Mouse (Mus musculus) embryonic facial prominence, embryonic 11.5 days (tissue): Measurements from ENCODE around the gene Cacna1h. TPM values are rescaled to one million over a fixed set of nuclear protein-coding genes. Genes with fewer than 3 reads are reported as not detected.

Experiments used
- ATAC-seq: fragments of 200-750 bp; cut with Nextera tagmentation; replicated peaks from 2 replicates; pipeline ENCODE4 v1.8.0; 2017; ENCODE audit warnings: low read depth; ENCODE audit not compliant: insufficient number of reproducible peaks, low FRiP score, low TSS enrichment
- DNase-seq: peaks from one replicate; pipeline ENCODE4 v3.0.0-alpha.2; 2015; ENCODE audit warnings: low spot score
- H3K27ac ChIP-seq: fragments of 300-500 bp; sonication (generic); replicated peaks from 2 replicates; pipeline ENCODE4 v1.5.1; 2014; ENCODE audit warnings: mild to moderate bottlenecking, low read depth, low read length, control low read depth
- H3K27me3 ChIP-seq: fragments of 300-500 bp; sonication (generic); 2 replicates; pipeline ENCODE4 v1.6.1; 2014; ENCODE audit warnings: mild to moderate bottlenecking, low read length, moderate library complexity, mixed read lengths; ENCODE audit not compliant: control insufficient read depth, insufficient read depth
- H3K36me3 ChIP-seq: fragments of 300-500 bp; sonication (generic); replicated peaks from 2 replicates; pipeline ENCODE4 v1.6.1; 2014; ENCODE audit warnings: low read depth, mild to moderate bottlenecking, low read length, moderate library complexity, mixed read lengths; ENCODE audit not compliant: control insufficient read depth, insufficient read depth
- H3K4me1 ChIP-seq: fragments of 300-500 bp; sonication (generic); 2 replicates; pipeline ENCODE4 v1.6.1; 2014; ENCODE audit warnings: low read length, mixed read lengths; ENCODE audit not compliant: control insufficient read depth, insufficient read depth
- H3K4me2 ChIP-seq: fragments of 300-500 bp; sonication (generic); 2 replicates; pipeline ENCODE4 v1.6.1; 2014; ENCODE audit warnings: low read depth, mild to moderate bottlenecking, control low read depth, low read length, moderate library complexity
- H3K4me3 ChIP-seq: fragments of 300-500 bp; sonication (generic); 2 replicates; pipeline ENCODE4 v1.5.1; 2014; ENCODE audit warnings: low read depth, low read length, control low read depth
- H3K9ac ChIP-seq: fragments of 300-500 bp; sonication (generic); replicated peaks from 2 replicates; pipeline ENCODE4 v1.6.1; 2014; ENCODE audit warnings: mild to moderate bottlenecking, control low read depth, low read length
- H3K9me3 ChIP-seq: fragments of 300-500 bp; sonication (generic); replicated peaks from 2 replicates; pipeline ENCODE4 v1.6.1; 2016; ENCODE audit warnings: mild to moderate bottlenecking, low read length, inconsistent platforms, mixed read lengths; ENCODE audit not compliant: control insufficient read depth
- WGBS: fragments of 180-500 bp; shearing (Covaris S2); extraction: QIAGEN DNeasy Blood & Tissue Kit; methylation state at CpG from one replicate; pipeline ENCODE4 v1.1.7; 2014; 5-methylcytosine and 5-hydroxymethylcytosine counted together
- polyA plus RNA-seq: library from polyadenylated mRNA; unstranded; fragments of >200 nt; fragmentation: Nextera tagmentation; extraction: Ambion mirVana; gene quantifications from 2 replicates; pipeline ENCODE4 v1.2.1, GENCODE M21; 2014

Gene Cacna1h
- polyA plus RNA-seq, 1 experiment from 2014 or later, result 3.7 TPM

DNA sequence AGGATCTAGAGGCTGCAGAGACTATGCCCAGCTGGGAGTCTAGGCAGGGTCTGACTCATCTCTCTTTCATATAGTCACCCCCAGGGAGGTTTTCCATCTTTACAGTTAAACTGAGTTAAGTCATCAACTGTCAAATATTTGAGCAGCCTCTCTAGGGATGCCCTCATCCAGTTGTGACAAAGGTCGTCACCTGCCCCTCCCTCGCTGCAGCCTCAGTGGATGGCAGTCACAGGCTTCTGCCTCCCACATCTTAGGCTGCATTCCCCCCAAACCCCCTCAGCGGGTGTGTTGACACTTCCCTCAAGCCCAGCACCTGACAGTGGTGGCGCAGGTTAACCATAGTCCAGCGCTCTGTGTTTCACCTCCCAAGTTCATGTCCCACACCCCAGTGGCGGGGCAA is 7.8 kb upstream of the Cacna1h start:
- DNase-seq (no peak), ATAC-seq (no peak)
- Histone ChIP-seq H3K27me3 (no peaks in the 10 kb centered on the region), H3K9me3 (no peaks in the 10 kb centered on the region), H3K27ac (no peak overlapping the region), H3K9ac (no peak overlapping the region), H3K36me3 (no peaks in the 10 kb centered on the region), H3K4me1 (no peaks in the 10 kb centered on the region), H3K4me2 (no peak overlapping the region), H3K4me3 (no peak overlapping the region)
- 75% methylated on average over 6 of the region's 6 CpGs for WGBS

DNA sequence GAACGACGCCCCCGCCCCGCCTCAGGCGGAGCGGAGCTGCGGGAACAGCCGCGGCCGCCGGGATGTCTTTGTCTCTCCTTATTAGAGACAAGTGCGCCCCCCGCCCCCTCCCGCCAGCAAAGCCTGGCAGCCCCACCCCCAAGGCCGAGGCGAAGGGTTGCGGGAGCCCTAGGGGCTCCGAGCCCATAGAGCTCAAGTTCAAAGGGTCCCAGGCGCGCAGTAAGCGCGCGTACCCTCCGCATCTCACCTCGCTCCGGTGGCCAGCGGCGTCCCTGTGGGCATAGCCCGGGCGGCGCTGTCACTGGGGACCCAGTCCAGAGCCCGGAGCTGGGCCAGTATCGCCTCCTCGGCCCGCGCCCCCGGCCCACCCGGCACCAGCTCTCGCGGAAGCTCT is 363 bp downstream of the Cacna1h start:
- Histone ChIP-seq H3K9ac (peak overlapping the region; percentile 74), H3K4me3 (peak overlapping the region; percentile 76), H3K27me3 (peaks cover 3% of the 10 kb centered on the region; the same call in 1 of the 2 replicates), H3K27ac (peak overlapping the region; percentile 47; the same call in 1 of the 2 replicates), H3K9me3 (no peaks in the 10 kb centered on the region), H3K4me2 (peak overlapping the region; percentile 96), H3K36me3 (no peaks in the 10 kb centered on the region), H3K4me1 (peaks cover 5% of the 10 kb centered on the region; the same call in 1 of the 2 replicates)
- peak; percentile 55 for DNase-seq
- peak; percentile 54 for ATAC-seq
- under 1% methylated on average over 38 of the region's 40 CpGs for WGBS

- Histone ChIP-seq H3K9ac (peak overlapping the region; percentile 74), H3K9me3 (no peaks in the 10 kb centered on the region), H3K4me2 (peak overlapping the region; percentile 96), H3K4me3 (peak overlapping the region; percentile 76), H3K27me3 (peaks cover 3% of the 10 kb centered on the region; the same call in 1 of the 2 replicates), H3K27ac (peak overlapping the region; percentile 47; the same call in 1 of the 2 replicates), H3K4me1 (peaks cover 5% of the 10 kb centered on the region; the same call in 1 of the 2 replicates), H3K36me3 (no peaks in the 10 kb centered on the region)
- ATAC-seq, result 0 out of 2 replicates have a peak, but pooled peaks have one; percentile 5
- peak; percentile 42 for DNase-seq
- WGBS, result 1% methylated on average over 53 of the region's 53 CpGs
Measured at GRCm38 (mm10) chr17:25432433-25433181, 976 bp downstream of the Cacna1h start.

DNA sequence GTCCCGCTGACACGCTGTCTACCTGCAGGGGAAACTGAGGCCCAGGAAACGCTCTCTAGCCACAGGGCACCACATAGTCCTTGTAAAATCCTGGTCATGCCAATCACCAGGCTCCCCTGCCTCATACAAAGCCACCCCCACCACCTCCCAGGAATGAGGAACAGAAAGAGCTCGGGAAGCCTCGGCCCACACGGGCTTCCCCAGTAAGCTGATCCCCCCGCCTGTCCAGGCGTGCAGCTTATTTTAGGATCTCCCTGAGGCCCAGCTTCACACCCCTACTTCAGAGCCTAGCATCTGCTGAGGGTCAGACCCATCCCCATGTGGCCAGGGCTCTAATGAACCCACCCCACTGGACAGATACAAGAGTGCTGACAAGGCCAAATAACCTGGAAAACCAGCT is 3.0 kb downstream of the Cacna1h start:
- Histone ChIP-seq H3K9ac (no peak overlapping the region), H3K4me3 (no peak overlapping the region), H3K36me3 (no peaks in the 10 kb centered on the region), H3K27ac (no peak overlapping the region), H3K4me2 (no peak overlapping the region; the same call in 1 of the 2 replicates), H3K27me3 (peaks cover 3% of the 10 kb centered on the region; the same call in 1 of the 2 replicates), H3K9me3 (no peaks in the 10 kb centered on the region), H3K4me1 (peaks cover 7% of the 10 kb centered on the region)
- ATAC-seq, result no peak
- DNase-seq, result no peak
- 53% methylated on average over 8 of the region's 8 CpGs for WGBS

DNA sequence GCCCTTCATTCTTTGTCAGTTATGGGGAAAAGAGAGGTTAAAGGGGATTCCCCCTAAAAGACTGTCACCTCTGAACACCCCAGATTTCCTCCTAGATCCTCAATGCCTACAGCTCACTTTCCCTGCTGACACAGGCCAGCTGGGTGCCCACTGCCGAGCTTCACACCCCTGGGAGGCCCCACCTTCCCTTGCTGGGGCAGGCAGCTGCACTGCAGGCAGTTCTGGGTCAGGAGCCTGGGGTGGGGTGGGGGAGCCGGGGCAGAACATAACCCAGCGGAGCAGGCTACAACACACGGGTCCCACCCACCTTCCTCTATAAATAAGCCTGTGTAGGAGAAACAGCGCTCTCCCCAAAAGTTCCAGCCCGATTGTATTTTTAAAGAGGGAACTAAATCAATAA is 3.7 kb downstream of the Cacna1h start:
- Histone ChIP-seq H3K27me3 (peaks cover 3% of the 10 kb centered on the region; the same call in 1 of the 2 replicates), H3K4me3 (no peak overlapping the region), H3K4me1 (peaks cover 6% of the 10 kb centered on the region), H3K36me3 (no peaks in the 10 kb centered on the region), H3K9me3 (no peaks in the 10 kb centered on the region), H3K27ac (no peak overlapping the region), H3K9ac (no peak overlapping the region), H3K4me2 (no peak overlapping the region)
- WGBS, result 61% methylated on average over 6 of the region's 6 CpGs
- ATAC-seq (no peak), DNase-seq (no peak)

GRCm38 (mm10) chr17:25429240-25429639 is 4.3 kb downstream of the Cacna1h start:
- Histone ChIP-seq H3K27ac (no peak overlapping the region), H3K9ac (no peak overlapping the region), H3K4me3 (no peak overlapping the region), H3K4me1 (peaks cover 5% of the 10 kb centered on the region), H3K27me3 (peaks cover 3% of the 10 kb centered on the region; the same call in 1 of the 2 replicates), H3K36me3 (no peaks in the 10 kb centered on the region), H3K4me2 (no peak overlapping the region), H3K9me3 (no peaks in the 10 kb centered on the region)
- DNase-seq (no peak), ATAC-seq (no peak)
- WGBS, result 40% methylated on average over 5 of the region's 5 CpGs

DNA sequence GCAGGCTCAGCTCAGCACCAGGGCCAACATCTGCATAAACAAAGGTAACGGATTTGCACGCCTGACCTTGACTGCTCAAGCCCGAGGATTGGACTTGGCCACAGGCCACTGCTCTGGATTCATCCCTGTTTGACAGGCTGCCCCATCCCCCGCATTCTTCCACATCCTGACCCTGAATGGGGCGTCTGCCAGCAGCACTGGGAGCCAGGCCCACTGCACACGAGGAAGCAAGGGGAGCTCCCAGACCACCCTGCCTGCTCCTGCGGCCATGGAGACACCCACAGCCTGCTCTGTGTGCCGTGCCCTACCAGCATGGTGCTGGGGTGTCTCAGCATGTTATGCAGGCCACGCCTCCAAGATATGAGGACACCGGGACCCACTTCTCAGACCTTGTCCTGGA is 6.1 kb downstream of the Cacna1h start:
- Histone ChIP-seq H3K4me3 (no peak overlapping the region), H3K36me3 (no peaks in the 10 kb centered on the region), H3K27me3 (no peaks in the 10 kb centered on the region), H3K27ac (no peak overlapping the region), H3K9me3 (no peaks in the 10 kb centered on the region), H3K4me2 (no peak overlapping the region), H3K9ac (no peak overlapping the region), H3K4me1 (peaks cover 5% of the 10 kb centered on the region)
- 37% methylated on average over 10 of the region's 10 CpGs for WGBS
- ATAC-seq, result no peak
- DNase-seq, result no peak

GRCm38 (mm10) chr17:25425996-25426395 is 7.6 kb downstream of the Cacna1h start:
- Histone ChIP-seq H3K4me1 (peaks cover 5% of the 10 kb centered on the region), H3K4me3 (no peak overlapping the region), H3K9ac (no peak overlapping the region), H3K9me3 (no peaks in the 10 kb centered on the region), H3K27ac (no peak overlapping the region), H3K36me3 (no peaks in the 10 kb centered on the region), H3K4me2 (no peak overlapping the region), H3K27me3 (no peaks in the 10 kb centered on the region)
- DNase-seq, result no peak
- ATAC-seq, result no peak
- WGBS, result 76% methylated on average over 2 of the region's 2 CpGs
